Mouse (Mus musculus): Measurements from ENCODE around the gene Epb41l5.
A peak's percentile ranks its signal among the peaks of the same experiment; 100 is the strongest.

Gene Epb41l5

DNA sequence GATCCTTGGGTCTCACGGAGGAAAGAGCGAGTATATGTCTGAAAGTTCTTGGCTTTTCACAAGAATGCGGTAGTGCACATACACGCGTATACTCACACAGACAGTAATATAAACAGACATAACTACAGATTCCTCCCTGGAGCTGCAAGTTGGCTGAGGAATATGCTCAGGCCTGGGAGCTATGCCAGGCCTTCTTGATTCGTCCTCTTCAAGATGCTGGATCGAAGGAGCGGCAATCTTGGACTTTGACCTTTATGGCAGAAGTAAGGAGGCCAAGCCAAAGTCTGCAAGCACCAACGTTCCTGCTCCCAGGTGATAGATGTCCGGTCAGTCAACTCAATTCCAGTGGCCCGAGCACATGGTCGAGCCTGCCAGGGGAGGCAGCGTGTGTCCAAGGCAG, 117.9 kb downstream of the Epb41l5 start:
- no peak for DNase-seq

DNA sequence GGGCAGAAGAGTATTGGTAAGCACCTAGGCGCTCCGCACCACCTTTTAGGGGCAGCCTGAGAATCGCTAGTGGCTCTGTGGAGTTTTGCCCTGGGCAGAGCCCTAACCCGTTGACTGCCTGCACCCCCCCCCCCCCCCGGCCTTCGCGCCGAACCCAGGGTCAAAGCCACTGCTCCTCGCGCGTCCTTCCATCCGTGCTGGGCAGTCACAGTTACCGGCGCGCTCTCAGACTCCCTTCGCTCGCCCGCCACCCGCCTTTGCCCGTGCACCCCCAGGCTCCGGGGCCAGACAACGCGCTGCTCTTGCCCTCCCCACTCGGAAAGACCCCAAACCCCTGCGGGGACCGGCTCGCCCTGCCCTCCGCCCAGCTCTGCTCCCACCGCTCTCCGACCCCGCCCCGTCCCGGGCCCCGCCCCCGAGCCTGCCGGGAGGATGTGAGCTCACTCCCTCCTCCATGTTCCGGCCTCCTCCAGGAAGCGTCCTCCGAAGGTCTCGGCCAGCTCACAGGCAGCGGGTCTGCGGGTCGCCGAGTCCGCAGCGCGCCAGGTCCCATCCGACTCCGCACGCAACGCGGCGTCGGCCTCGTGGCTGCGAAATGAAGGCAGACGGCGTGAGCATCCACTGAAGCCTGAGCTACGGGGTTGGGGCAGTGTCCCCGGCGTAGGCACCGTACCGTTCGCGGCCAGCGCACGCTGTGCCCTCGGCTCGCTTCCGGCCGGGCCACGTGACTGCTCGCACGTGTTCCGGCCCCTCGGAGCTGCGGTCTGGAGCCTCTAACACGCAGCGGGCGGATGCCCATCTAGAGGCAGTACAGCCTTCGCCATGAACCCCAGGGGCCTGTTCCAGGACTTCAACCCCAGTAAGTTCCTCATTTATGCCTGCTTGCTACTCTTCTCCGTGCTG, 122.9 kb downstream of the Epb41l5 start, which contains the start of gene Tmem185b:
Tmem185b (plus strand) TSS at position 472 of the 903 bp plus-strand sequence.
- DNase-seq = peak; percentile 90

DNA sequence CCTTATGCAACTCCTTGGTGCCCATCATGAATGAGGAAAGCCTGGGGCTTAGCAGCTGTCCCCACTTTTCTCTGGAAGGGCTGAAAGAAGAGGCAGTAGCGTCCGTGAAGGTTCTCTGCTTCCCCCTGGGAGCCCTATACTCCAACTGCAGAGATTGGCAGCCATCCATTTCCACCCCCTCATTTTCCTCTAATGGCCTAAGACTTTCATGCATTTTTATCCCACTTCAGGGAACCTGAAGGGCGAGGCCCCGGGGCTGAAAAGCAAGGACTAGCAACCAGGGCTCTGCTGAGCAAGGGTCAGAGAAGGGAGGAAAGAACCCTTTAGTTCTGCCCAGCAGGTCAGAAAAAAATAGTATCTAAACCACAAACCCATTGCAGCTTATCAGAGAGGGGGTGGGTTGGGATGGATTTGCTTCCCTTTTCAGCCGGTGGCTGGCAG, 123.8 kb downstream of the Epb41l5 start:
- DNase-seq = no peak

DNA sequence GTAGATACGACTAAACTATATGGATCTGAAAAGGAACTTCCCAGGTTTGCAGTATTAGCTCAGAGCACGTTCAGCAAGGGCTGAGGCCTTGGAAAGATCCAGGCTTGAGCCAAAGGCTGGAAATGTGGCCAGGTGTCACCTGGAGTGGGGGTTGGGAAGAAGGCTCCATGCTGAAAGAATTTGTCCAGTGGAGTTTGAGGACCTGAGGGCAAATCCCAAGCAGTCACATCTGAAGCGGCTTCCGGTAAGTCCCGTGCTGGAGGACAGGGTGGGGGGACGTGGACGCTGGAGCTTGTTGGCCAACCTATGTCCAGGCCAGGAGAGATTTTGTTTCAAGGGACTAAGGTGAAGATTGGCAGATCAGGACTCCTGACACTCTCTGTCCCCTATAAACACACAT, 125.0 kb downstream of the Epb41l5 start:
- no peak for DNase-seq

DNA sequence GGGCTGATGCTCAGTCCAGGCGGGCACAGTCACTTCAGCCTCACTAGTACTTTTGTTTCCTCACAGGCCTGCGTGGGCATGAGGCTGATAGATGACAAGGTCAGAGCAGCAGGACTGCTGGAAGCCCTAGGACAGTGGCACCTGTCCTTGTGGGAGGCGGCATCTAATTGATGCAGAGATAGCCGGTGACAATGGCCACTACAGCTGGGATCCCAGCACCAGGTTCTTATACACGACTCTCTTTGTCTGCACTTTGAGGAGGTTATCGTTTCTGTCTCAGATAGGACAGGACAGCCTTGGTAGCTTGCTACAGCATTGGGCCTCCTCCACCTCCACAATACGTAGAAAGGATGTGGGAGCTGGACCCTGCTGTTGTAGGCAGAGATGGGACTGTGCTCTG, 125.4 kb downstream of the Epb41l5 start:
- no peak for DNase-seq

DNA sequence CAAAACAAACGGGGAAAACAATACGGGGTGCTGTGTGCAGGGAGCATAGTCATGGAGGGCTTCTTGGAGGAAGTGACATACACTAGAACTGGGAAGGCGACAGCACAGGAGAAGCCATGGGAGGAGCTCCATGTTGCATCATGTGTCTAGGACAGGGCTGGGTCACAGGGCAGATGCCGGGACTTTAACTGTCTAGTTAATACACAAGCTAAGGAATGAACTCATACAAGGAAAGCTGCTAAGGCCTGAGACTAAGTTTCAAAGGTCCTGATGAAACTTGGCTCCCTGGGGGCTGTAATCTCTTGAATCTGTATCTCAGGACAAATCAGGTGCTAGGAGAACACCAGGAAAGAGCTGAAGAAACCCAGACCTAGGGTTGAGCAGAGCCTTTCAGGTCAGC, 126.1 kb downstream of the Epb41l5 start:
- no peak for DNase-seq

DNA sequence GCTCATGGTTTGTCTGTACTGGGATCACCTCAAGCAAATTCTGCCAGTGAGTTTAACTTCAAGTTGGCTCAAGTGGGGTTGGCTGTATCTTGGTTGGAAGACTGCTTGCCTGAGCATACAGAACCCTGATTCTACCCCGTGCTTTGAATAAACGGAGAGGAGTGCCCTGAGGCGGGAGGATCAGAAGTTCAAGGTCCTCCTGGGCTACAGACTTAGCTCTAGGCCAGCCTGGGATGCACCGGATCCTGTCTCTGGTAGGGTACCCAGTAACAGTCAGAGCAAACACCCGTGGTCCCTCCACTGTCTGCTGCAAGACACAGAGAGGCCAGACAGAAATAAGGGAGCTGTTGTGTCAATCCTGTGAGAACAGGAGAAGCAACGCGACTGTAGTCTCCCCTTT, 127.1 kb downstream of the Epb41l5 start:
- no peak for DNase-seq

DNA sequence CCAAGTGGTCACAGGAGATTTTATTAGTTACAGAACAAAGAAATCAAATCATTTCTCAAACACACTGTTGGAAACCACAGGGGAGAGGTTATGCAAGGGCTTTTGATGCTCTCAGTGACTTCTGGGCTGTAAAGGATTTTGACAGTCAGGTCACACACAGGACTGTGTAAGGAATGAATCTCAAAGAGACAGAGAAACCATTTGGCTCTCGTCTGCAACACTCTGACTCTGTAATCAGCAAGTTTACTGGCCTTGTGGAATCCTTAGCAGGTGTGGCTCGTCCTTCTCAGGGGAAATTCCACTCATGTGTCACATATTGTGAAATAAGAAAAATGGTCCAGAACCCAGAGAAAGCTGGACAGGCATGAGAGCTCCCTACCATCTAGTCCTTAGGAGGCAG, 127.8 kb downstream of the Epb41l5 start:
- DNase-seq = no peak

DNA sequence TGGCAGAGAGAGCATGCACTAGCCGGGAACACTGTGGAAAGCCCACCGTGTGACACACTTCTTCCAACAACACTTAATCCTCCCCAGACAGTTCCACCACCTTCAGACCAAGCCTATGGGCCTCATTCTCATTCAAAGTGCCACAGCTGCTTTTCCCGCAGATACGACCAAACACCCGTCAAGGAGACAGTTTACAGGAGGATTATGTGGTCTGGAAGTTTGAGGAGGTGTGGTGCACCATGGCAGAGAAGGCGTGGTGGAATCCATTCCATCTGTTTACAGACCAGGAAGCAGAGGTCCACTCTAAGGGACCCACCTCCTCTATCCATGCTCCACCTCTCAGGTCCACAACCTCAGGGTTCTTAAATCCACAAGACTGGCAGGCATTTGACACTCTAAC, 129.5 kb downstream of the Epb41l5 start:
- no peak for DNase-seq

DNA sequence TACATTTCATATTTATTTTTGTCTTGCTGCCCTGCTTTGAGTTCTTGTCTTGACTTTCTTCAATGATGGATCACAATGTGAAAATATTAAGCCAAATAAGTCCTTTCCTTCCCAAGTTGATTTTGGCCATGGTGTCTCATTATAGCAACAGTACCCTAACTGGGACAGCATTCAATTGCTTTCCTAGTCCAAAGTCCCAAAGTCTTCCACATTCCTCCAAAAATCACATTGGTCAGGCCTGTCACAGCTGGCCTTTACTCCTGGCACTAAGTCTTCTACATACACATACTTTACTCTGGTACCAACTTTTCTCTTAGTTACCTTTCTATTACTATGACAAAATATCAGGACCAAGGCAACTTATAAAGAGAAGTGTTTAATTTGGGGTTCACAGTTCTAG, 130.0 kb downstream of the Epb41l5 start:
- no peak for DNase-seq

DNA sequence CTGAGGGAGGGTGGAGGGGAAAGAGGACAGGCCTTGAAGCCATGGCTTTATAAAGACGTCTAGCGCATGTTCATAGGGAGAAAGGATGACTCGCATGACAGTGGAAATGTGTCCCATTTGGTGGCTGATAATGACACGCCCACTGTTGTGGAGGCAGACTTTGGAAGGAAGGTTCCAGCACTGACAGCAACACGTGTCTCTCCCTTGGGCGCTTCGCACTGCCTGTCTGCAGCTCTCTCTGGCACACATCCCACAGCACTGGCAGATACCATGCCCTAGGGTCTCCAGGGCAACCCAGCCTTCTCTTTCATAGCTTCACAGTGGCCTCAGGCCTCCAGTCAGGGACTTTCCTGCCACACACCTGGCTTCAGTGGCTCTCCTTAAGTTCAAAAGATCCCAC, 130.7 kb downstream of the Epb41l5 start:
- DNase-seq = no peak

DNA sequence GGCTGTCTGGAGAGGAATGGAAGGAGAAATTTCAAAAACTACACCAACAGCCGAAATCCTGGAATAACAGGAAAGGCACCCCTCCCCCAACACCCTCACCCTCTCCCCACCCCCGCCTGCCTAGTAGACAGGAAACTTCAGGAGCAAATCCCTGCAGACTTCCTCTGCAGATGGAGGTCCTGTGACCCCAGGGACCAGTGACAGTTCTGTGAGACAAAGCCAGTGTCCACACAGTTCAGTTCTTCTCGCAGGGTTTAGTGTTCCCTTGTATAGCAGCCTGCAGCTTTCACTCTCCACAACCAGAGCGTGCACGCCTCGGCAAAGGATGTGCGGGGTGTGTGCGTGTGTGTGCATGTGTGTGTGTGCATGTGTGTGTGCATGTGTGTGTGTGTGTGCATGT, 137.9 kb downstream of the Epb41l5 start:
- DNase-seq = no peak

DNA sequence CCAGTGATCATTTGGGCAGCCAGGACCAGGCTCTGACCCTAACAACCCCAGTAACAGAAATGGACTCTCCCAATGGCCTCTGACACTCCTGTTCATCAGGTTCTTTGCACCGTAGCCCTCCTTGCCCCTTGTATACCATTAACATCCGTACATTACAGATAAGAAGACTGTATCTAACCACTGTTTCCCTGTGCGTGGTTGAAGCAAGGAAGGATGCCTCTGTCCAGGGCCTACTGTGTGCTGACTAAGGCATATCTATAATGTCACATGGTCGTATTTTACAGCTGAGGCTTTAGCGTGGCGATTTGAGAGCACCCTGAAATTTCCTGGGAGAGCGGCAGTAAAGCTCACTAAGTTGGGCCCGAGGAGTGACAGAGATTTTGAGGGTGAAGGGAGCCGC, 138.4 kb downstream of the Epb41l5 start:
- no peak for DNase-seq

DNA sequence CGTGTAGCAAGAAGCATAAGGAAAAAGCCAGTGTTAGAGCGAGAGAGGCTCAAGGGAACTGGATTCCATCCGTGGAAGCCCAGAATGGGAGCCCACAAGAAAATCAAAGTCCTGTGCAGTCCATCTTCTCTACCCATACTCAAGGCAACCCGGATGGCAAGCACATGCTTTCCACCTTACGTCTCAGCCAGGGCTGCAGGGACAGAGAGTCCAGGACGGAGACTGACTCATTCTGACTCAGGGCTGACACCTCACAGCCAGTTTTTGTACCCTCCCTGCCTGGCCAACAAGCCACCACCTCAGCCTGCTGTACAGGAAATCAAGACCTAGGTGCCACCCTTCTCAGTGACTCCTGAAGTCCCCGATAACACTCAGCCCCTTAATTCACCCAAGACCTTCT, 139.3 kb downstream of the Epb41l5 start:
- DNase-seq = no peak

DNA sequence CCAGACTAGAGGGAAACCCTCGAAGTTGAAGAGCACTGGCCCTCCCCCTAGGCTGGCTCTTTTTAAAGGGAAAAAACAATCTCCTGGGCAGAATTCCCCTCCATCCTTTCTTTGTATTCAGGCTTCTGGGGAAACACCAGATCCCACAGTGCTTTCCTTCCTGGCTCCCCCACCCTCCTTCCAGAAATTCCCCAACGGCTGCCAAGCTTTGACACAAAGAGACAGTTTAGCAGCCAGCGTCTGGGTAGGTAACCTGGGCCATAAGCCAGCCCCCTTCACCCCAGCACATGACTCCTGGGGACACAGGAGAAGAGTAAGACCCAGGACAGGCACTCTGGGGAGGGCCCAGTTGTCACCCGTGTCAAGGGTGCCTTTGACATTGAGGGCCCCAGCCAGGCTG, 140.3 kb downstream of the Epb41l5 start:
- DNase-seq = no peak

DNA sequence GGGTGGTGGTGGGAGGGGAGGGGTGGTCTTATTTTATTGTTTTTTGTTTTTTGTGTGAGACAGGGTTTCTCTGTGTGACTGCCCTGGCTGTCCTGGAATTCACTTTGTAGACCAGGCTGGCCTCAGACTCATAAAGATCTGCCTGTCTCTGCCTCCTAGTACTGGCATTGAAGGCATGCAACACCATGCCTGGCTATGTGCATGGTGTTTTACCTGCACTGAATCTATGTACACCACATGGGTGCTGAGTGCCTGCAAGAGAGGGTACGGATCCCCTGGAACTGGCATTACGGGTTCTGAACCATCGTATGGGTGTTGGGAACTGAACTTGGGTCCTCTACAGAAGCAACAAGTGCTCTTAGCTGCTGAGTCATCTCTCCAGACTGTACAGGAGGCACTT, 142.8 kb downstream of the Epb41l5 start:
- DNase-seq = no peak

DNA sequence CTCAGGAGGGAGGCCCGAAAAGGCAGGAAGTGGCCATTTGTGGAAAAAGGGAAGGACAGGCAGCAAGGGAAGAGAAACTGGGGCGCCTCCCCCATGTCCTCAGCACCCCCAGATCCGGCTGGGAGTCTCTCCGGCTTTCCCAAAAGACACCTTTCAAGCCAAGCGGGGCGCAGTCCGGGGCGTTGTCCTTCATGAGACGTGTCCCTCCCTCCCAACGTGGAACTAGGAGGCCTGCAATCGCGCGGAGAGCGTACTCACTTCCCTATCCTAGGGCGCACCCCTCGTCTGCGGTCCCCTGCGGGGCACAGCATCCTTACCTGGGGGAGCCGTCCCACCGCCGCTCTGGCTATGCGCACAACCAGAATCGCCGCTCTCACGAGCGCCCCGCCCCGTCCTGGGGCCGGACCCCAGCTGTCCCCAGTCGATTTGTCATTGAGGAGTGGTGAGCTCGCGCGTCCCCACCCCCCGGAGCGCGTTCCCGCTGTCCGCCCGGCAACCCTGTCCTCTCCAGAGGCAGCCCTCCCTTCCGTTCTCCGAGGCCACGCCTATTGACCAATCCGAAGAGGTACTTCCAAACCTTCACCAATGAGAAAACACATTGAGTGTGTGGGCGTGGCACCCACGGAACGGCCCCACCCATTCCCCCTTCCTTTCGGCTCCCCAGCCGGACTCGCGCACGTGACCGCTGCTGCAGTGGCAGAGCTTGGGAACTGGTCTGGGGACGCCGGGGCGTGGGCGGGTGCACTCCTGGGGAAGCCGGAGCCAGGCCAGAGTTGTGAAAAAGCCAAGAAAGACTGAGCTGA, 144.3 kb downstream of the Epb41l5 start, which contains the start of gene Ralb:
Ralb (minus strand) TSS at position 535 of the 803 bp plus-strand sequence.
- DNase-seq = peak; percentile 98

DNA sequence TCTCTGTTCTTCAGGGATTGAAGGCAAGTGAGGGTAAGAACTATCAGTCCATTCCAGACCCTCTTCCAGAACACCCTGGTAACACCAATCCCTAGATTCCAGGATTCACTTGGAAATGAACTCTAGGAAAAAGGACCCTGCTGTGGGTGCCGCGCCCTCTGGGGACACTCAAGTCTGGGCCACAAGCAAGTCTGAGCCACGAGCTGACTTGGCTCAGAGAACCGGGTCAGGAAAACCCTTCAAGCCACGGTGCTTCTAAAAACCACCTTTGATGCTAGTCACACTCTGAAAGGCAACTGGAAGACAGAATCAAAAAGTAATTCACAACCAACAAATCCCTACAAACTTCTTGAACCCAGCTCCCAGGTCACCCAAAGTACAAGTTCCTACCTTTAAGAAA, 145.0 kb downstream of the Epb41l5 start:
- no peak for DNase-seq

DNA sequence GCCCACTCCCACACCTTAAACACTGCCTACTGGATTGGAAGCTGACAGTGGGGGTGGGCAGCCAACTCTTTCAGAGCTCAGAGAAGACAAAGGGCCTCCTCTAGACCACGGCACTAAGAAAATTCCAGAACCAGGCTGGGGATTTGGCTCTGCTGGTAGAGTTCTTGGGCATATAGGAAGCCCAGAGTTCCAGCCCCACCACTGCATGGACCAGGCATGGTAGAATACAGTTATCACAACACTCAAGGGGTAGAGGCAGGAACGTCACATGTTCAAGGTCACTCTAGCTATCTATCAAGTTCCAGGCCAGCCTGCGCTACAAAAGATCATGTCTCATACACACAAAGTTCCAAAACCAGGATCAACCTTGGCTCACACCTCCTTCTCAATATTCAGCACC, 145.6 kb downstream of the Epb41l5 start:
- DNase-seq = no peak

DNA sequence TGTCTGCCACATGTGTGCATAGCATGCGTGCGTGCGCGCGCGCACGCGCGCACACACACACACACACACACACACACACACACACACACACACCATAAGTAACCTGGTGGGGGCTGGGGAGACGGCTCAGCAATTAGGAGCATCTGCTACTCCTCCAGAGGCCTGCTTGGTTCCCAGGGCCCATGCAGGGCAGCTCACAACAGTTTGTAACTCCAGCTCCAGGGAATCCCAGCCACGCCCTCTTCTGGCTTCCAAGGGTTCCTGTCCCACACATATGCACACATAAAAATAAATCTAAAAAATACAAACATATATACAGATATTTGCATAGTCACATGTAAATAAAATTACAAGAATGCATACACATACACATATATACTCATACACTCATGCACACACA, 146.1 kb downstream of the Epb41l5 start:
- no peak for DNase-seq

DNA sequence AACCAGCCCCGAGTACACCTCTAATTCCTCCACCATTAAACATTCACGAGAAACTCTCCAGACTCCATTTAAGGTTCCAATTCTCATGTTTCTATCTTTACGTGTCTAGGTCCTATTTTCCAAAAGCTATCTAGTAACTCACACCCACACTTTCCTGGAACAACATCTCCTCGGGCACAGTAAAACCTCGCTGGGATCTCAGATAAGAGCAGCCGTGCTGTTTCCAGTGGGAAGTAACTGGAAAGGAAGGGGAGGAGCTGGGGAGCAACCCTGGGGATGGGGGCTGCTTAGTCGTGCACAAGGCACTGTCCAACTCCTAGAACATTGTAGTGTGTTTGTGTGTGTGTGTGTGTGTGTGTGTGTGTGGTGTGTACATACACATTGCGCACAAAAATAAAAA, 146.9 kb downstream of the Epb41l5 start:
- no peak for DNase-seq

DNA sequence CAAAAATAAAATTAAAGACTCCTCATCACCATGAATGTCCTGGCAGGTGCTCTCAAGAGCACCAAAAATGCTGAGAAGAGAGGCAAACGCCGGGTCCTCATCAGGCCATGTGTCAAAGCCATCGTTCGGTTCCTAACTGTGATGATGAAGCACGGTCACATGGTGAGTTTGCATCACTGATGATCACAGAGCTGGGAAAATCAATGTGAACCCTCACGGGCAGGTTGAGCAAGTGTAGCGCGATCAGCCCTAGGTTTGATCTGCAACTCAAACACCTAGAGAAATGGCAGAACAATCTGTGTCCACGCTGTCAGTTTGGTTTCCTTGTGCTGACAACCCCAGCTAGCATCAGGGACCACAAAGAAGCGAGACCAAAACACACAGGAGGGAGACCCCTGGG, 149.3 kb downstream of the Epb41l5 start:
- no peak for DNase-seq

DNA sequence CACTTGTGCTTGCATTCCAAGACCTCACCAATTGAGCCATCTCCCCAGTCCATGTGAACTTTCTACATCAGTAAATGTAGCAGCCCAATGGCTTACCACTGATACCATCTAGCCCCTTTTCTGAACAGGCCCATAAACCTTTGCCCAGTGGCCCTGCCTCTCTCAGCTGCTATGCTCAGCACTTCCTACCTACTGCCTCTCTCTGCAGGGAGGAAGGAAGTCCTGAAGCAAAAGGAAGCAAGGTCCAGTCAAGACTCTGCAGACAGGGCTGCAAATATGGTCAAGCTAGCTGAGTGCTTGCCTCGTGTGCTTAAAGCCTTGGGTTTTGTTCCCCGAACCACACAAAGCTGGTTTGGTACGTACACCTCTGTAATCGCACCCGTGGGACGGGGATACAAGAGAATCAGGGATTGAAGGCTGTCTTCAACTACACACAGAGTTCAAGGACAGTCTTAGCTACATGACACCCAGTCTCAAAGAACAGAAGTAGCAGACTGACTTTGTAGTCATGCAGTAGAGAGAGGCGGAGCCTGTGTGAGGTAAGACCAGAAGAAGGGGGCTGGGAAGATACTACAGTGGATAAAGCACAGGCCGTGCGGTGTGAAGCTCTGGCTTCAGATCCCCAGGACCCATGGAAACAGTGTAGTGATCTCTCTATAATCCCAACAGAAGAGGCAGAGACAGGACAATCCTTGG, 150.1 kb downstream of the Epb41l5 start:
- no peak for DNase-seq
